In the genomic region with DNA sequence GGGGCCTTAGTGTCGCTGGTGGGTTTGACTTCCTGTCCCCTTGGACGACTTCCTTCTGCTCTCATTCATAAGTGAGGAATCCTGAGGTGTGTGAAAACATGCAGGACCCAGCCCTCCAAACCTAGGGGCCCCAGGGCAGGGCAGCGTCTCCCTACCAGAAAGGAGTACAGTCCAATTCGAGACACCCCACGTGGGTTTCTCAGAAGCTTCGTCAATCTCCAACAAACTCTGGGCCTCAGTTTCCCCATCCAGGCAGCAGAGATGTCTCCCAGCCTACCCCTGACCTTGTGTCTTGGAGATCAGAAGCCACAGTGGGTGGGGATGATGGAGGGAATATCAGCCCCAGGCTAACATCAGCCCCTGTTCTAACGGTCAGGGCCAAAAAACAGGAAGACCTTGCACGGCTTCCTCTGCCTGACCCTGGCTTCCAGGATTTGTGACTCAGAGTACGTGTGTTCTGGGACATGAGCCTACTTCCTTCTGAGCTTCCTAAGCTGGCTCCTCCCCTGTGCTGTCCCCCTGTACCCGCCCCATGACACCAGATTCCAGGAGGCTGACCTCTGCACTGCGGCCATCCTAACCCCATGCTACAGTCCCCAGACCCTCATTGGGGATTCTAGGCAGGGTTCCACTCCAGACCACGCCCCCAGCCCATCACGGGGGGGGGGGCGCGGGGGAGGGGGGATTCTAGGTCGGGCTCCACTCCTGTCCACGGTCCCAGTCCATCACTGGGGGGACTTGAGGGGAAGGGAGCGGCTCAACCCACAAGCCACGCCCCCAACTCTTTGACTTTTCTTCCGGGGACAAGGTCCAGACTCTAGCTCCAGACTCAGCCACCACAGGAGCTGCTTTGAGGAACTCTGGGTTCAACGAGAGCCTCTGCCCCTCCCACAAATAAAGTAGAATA, we compare ENCODE assay signal across 8 mouse cellular contexts. TPM values are rescaled to one million over a fixed set of nuclear protein-coding genes. Genes with fewer than 3 reads are reported as not detected.
DNase-seq lines count a peak whose midpoint lies in the region; ATAC-seq lines count a peak whose summit lies in the region.

No protein-coding gene starts in this region.

- peak; percentile 48 for DNase-seq in cerebellum, adult 9-11 months
- DNase-seq in cerebellum, postnatal 36 days = no peak
- DNase-seq in embryo, embryonic 10.5 days (ENCODE audit: low spot score) = peak; percentile 66
- DNase-seq in lung, postnatal 14 days = peak; percentile 62
- DNase-seq in T-cell, adult 2 months (ENCODE audit: low spot score) = no peak

- peaks cover 30% of the 10 kb centered on the region for H3K27me3 ChIP-seq in heart, embryonic 13.5 days (replicated peaks)
- H3K27me3 ChIP-seq in kidney, embryonic 15.5 days = peaks cover 16% of the 10 kb centered on the region
- H3K27me3 ChIP-seq in stomach, embryonic 15.5 days (replicated peaks) = peaks cover 8% of the 10 kb centered on the region

- H3K9ac ChIP-seq in heart, embryonic 13.5 days = peak overlapping the region; percentile 60
- peak overlapping the region; percentile 14; the same call in 1 of the 2 replicates for H3K9ac ChIP-seq in kidney, embryonic 15.5 days
- no peak overlapping the region for H3K9ac ChIP-seq in stomach, embryonic 15.5 days

- no peaks in the 10 kb centered on the region for H3K36me3 ChIP-seq in heart, embryonic 13.5 days
- H3K36me3 ChIP-seq in kidney, embryonic 15.5 days = no peaks in the 10 kb centered on the region
- H3K36me3 ChIP-seq in stomach, embryonic 15.5 days = no peaks in the 10 kb centered on the region

- H3K9me3 ChIP-seq in heart, embryonic 13.5 days = peaks cover 4% of the 10 kb centered on the region; the same call in 1 of the 2 replicates
- H3K9me3 ChIP-seq in kidney, embryonic 15.5 days (replicated peaks) = no peaks in the 10 kb centered on the region
- no peaks in the 10 kb centered on the region for H3K9me3 ChIP-seq in stomach, embryonic 15.5 days

- H3K4me1 ChIP-seq in heart, embryonic 13.5 days = peaks cover 25% of the 10 kb centered on the region
- H3K4me1 ChIP-seq in kidney, embryonic 15.5 days = peaks cover 45% of the 10 kb centered on the region
- H3K4me1 ChIP-seq in stomach, embryonic 15.5 days = peaks cover 24% of the 10 kb centered on the region

- 0 out of 2 replicates have a peak, but pooled peaks have one; percentile 41 for ATAC-seq in heart, embryonic 13.5 days (ENCODE audit: extremely low read depth, insufficient number of reproducible peaks, low FRiP score, low TSS enrichment)
- peak; percentile 80 for ATAC-seq in kidney, embryonic 15.5 days (replicated peaks; ENCODE audit: low FRiP score)
- ATAC-seq in stomach, embryonic 15.5 days (ENCODE audit: insufficient read depth, low FRiP score, low read depth) = peak; percentile 80

- H3K27ac ChIP-seq in heart, embryonic 13.5 days (replicated peaks) = peak overlapping the region; percentile 53
- H3K27ac ChIP-seq in kidney, embryonic 15.5 days = peak overlapping the region; percentile 85
- H3K27ac ChIP-seq in stomach, embryonic 15.5 days = peak overlapping the region; percentile 70

- peak overlapping the region; percentile 76 for H3K4me2 ChIP-seq in heart, embryonic 13.5 days
- peak overlapping the region; percentile 64 for H3K4me2 ChIP-seq in kidney, embryonic 15.5 days
- H3K4me2 ChIP-seq in stomach, embryonic 15.5 days = peak overlapping the region; percentile 77

- WGBS in heart, embryonic 13.5 days = 15% methylated on average over 21 of the region's 21 CpGs
- WGBS in kidney, embryonic 15.5 days = 15% methylated on average over 19 of the region's 21 CpGs
- WGBS in stomach, embryonic 15.5 days = 16% methylated on average over 21 of the region's 21 CpGs

- H3K4me3 ChIP-seq in heart, embryonic 13.5 days = peak overlapping the region; percentile 46
- H3K4me3 ChIP-seq in kidney, embryonic 15.5 days (replicated peaks) = peak overlapping the region; percentile 33
- H3K4me3 ChIP-seq in stomach, embryonic 15.5 days (replicated peaks) = peak overlapping the region; percentile 35

RNA-seq across cellular contexts. Expression of gene Sema6b, which starts 6.4 kb away (rescaled TPM):
- 0.55 and 0.59 TPM in 2 replicates for polyA plus RNA-seq in heart, embryonic 13.5 days (2015; fragmentation: Nextera tagmentation; extraction: Ambion mirVana)
- 1.5 TPM in 2 replicates for polyA plus RNA-seq in kidney, embryonic 15.5 days (2015; fragmentation: Nextera tagmentation; extraction: Ambion mirVana)
- 1.3 and 1.4 TPM in 2 replicates for polyA plus RNA-seq in stomach, embryonic 15.5 days (2015; fragmentation: Nextera tagmentation; extraction: Ambion mirVana)

RNA-seq across cellular contexts. Expression of gene Lrg1, which starts 11.9 kb away (rescaled TPM):
- 0.27 TPM in 1 of 2 replicates, not detected in the other for polyA plus RNA-seq in heart, embryonic 13.5 days (2015; fragmentation: Nextera tagmentation; extraction: Ambion mirVana)
- polyA plus RNA-seq in kidney, embryonic 15.5 days (2015; fragmentation: Nextera tagmentation; extraction: Ambion mirVana) = 0.39 and 0.53 TPM in 2 replicates
- 0.52 and 1.6 TPM in 2 replicates for polyA plus RNA-seq in stomach, embryonic 15.5 days (2015; fragmentation: Nextera tagmentation; extraction: Ambion mirVana)

RNA-seq across cellular contexts. Expression of gene Plin5, which starts 16.3 kb away (rescaled TPM):
- 0.19 and 0.47 TPM in 2 replicates for polyA plus RNA-seq in heart, embryonic 13.5 days (2015; fragmentation: Nextera tagmentation; extraction: Ambion mirVana)
- polyA plus RNA-seq in kidney, embryonic 15.5 days (2015; fragmentation: Nextera tagmentation; extraction: Ambion mirVana) = 1.5 and 1.9 TPM in 2 replicates
- polyA plus RNA-seq in stomach, embryonic 15.5 days (2015; fragmentation: Nextera tagmentation; extraction: Ambion mirVana) = 0.42 and 0.59 TPM in 2 replicates

RNA-seq across cellular contexts. Expression of gene Plin4, which starts 24.1 kb away (rescaled TPM):
- polyA plus RNA-seq in heart, embryonic 13.5 days (2015; fragmentation: Nextera tagmentation; extraction: Ambion mirVana) = 0.05 and 0.07 TPM in 2 replicates
- polyA plus RNA-seq in kidney, embryonic 15.5 days (2015; fragmentation: Nextera tagmentation; extraction: Ambion mirVana) = 0.08 and 0.12 TPM in 2 replicates
- 0.36 TPM in 2 replicates for polyA plus RNA-seq in stomach, embryonic 15.5 days (2015; fragmentation: Nextera tagmentation; extraction: Ambion mirVana)

RNA-seq across cellular contexts. Expression of gene Tnfaip8l1, which starts 28.6 kb away (rescaled TPM):
- 6.5 and 6.9 TPM in 2 replicates for polyA plus RNA-seq in heart, embryonic 13.5 days (2015; fragmentation: Nextera tagmentation; extraction: Ambion mirVana)
- polyA plus RNA-seq in kidney, embryonic 15.5 days (2015; fragmentation: Nextera tagmentation; extraction: Ambion mirVana) = 11.6 and 11.9 TPM in 2 replicates
- 13.2 and 14.8 TPM in 2 replicates for polyA plus RNA-seq in stomach, embryonic 15.5 days (2015; fragmentation: Nextera tagmentation; extraction: Ambion mirVana)

Comparison
In these comparisons a context has a peak if more than half of its experiments do, and no peak if none do; other contexts are left out.
1. DNase-seq: peak in cerebellum, adult 9-11 months (single experiment), embryo, embryonic 10.5 days (single experiment) and lung, postnatal 14 days (single experiment); none in cerebellum, postnatal 36 days (0 of 2) and T-cell, adult 2 months (single experiment).
2. Peak in every context shown above with its lines, with median percentiles within 50 percentile points of each other: ATAC-seq, H3K27ac ChIP-seq, H3K4me2 ChIP-seq and H3K4me3 ChIP-seq.